Comparison of ENCODE assay signal across 21 mouse cellular contexts in genomic region chr5:122617718-122618117, GRCm38 (mm10). TPM values are rescaled to one million over a fixed set of nuclear protein-coding genes. Genes with fewer than 3 reads are reported as not detected.
DNase-seq lines count a peak whose midpoint lies in the region; ATAC-seq and TF ChIP-seq lines count a peak whose summit lies in the region.
"Had no signal": no experiment of that assay in that cellular context is flagged by ENCODE, and none has a peak within 500 bp of the region (broad histone marks: within the 10 kb centered on the region; RNA-seq: fewer than 3 reads in every experiment).

No protein-coding gene starts in this region.

- 51% methylated on average over 5 of the region's 5 CpGs for WGBS in embryonic facial prominence, embryonic 15.5 days

- H3K27ac ChIP-seq in gastrocnemius, adult 2 months: peak overlapping the region; percentile 41; the same call in 1 of the 2 replicates
- H3K27ac ChIP-seq in layer of hippocampus, adult 2 months: peak overlapping the region; percentile 67; the same call in 1 of the 2 replicates
- H3K27ac ChIP-seq in embryonic facial prominence, embryonic 15.5 days (replicated peaks): 0 out of 2 replicates have a peak overlapping the region, but pooled peaks have one; percentile 12

- no peaks in the 10 kb centered on the region for H3K36me3 ChIP-seq in embryonic facial prominence, embryonic 15.5 days

- DNase-seq in gastrocnemius, adult 2 months: no peak
- DNase-seq in gastrocnemius, postnatal 25 days: no peak
- peak in 1 of 2 experiments; percentile 23 for DNase-seq in layer of hippocampus, adult 2 months (ENCODE audit: low spot score in 2 of 2)
- no peak for DNase-seq in layer of hippocampus, adult 9-10 months (ENCODE audit: low spot score)
- DNase-seq in telencephalon, adult 2 months (ENCODE audit: low read depth, low spot score): peak; percentile 70
- DNase-seq in kidney, postnatal 14 days: no peak
- DNase-seq: adrenal gland, postnatal 25 days; B cell, adult 2 months; cerebellum, adult 18-20 months; cerebellum, postnatal 25 days; gastrocnemius, postnatal 10 days; kidney, adult 2 months; kidney, postnatal 25 days; right cerebral cortex, postnatal 25 days; thymus, adult 18-20 months; thymus, postnatal 4 days had no signal

- no peak overlapping the region for H3K9ac ChIP-seq in embryonic facial prominence, embryonic 15.5 days

- no peak overlapping the region for H3K4me2 ChIP-seq in embryonic facial prominence, embryonic 15.5 days (replicated peaks)
- H3K4me2 ChIP-seq: midbrain, embryonic 11.5 days had no signal

- intact Hi-C loops in gastrocnemius, adult 2 months (cut with DNase I): no loop called here

- peaks cover 24% of the 10 kb centered on the region for H3K4me1 ChIP-seq in embryonic facial prominence, embryonic 15.5 days

- no peak for ATAC-seq in embryonic facial prominence, embryonic 15.5 days (ENCODE audit: insufficient number of reproducible peaks, low FRiP score, low TSS enrichment, low read depth)
- ATAC-seq: forebrain, embryonic 16.5 days; lung, postnatal 0 days had no signal

- no peaks in the 10 kb centered on the region for H3K27me3 ChIP-seq in embryonic facial prominence, embryonic 15.5 days

- H3K4me3 ChIP-seq in gastrocnemius, adult 2 months: no peak overlapping the region
- H3K4me3 ChIP-seq in layer of hippocampus, adult 2 months: no peak overlapping the region
- no peak overlapping the region for H3K4me3 ChIP-seq in embryonic facial prominence, embryonic 15.5 days (replicated peaks)
- H3K4me3 ChIP-seq: erythroblast, embryonic 14.5 days had no signal

- no peak for TF ChIP-seq CTCF in gastrocnemius, adult 2 months (IDR thresholded peaks at IDR 0.05)
- no peak for TF ChIP-seq CTCF in layer of hippocampus, adult 2 months (conservative IDR thresholded peaks at IDR 0.05)

- no peaks in the 10 kb centered on the region for H3K9me3 ChIP-seq in embryonic facial prominence, embryonic 15.5 days (replicated peaks)

RNA-seq across cellular contexts. Expression of gene Ift81, which starts 3.4 kb away (rescaled TPM):
- 1 to 10 TPM; 4.6 to 8.5 TPM for total RNA-seq in gastrocnemius, adult 2 months (2021)
- total RNA-seq in gastrocnemius, postnatal 25 days (2021): 1 to 10 TPM; 2.6 to 7.1 TPM
- total RNA-seq in layer of hippocampus, adult 2 months (2021): 10 to 100 TPM; 36.0 to 38.4 TPM
- polyA plus RNA-seq in embryonic facial prominence, embryonic 15.5 days (2015; fragmentation: Nextera tagmentation; extraction: Ambion mirVana): 41.4 and 44.8 TPM in 2 replicates
- polyA plus RNA-seq: erythroblast, embryonic 14.5 days had no signal

RNA-seq across cellular contexts. Expression of gene P2rx7, which starts 26.0 kb away (rescaled TPM):
- 1 to 10 TPM; 1.8 TPM for total RNA-seq in gastrocnemius, adult 2 months (2021)
- 1 to 10 TPM; 1.9 TPM for total RNA-seq in gastrocnemius, postnatal 25 days (2021)
- 1 to 10 TPM; 8.4 to 9.8 TPM for total RNA-seq in layer of hippocampus, adult 2 months (2021)
- polyA plus RNA-seq in embryonic facial prominence, embryonic 15.5 days (2015; fragmentation: Nextera tagmentation; extraction: Ambion mirVana): 3.2 and 3.6 TPM in 2 replicates
- polyA plus RNA-seq: erythroblast, embryonic 14.5 days had no signal

Comparison
In these comparisons a context has a peak if more than half of its experiments do, and no peak if none do; other contexts are left out.
1. H3K27ac ChIP-seq: peak in every context shown above with its lines; median percentile 67 in layer of hippocampus, adult 2 months; 41 in gastrocnemius, adult 2 months; 12 in embryonic facial prominence, embryonic 15.5 days.